Comparison of ENCODE assay signal across 30 mouse cellular contexts in the genomic region with DNA sequence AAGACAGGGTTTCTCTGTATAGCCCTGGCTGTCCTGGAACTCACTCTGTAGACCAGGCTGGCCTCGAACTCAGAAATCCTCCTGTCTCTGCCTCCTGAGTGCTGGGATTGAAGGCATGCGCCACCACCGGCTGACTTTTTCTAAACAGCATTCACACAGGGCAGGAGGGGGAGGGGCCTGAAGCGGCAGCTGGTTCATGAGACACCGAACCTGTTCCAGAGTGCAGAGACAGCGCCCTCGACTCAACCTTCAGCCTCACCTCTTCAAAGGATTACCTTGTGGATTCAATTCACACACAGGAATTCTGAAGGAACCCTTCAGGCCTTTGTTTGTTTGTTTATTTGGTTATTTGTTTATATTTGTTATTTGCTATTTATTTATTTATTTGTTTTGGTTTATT. TPM values are rescaled to one million over a fixed set of nuclear protein-coding genes. Genes with fewer than 3 reads are reported as not detected.
DNase-seq lines count a peak whose midpoint lies in the region; ATAC-seq and TF ChIP-seq lines count a peak whose summit lies in the region.
"Had no signal": no experiment of that assay in that cellular context is flagged by ENCODE, and none has a peak within 500 bp of the region (broad histone marks: within the 10 kb centered on the region; RNA-seq: fewer than 3 reads in every experiment).

No protein-coding gene starts in this region.

- peak; percentile 62; the same call in 1 of the 2 replicates for TF ChIP-seq EP300 in ES-Bruce4 (IDR thresholded peaks at IDR 0.05; ENCODE audit: insufficient read depth, low read depth, low read length)
- TF ChIP-seq EP300 in stomach, postnatal 0 days (optimal IDR thresholded peaks at IDR 0.05) = no peak

- no peaks in the 10 kb centered on the region for H3K27me3 ChIP-seq in midbrain, embryonic 11.5 days (ENCODE audit: control insufficient read depth, insufficient read depth, low read length)
- H3K27me3 ChIP-seq in midbrain, embryonic 16.5 days (ENCODE audit: control insufficient read depth, insufficient read depth, low read depth, low read length) = no peaks in the 10 kb centered on the region
- H3K27me3 ChIP-seq in ES-Bruce4 (ENCODE audit: control insufficient read depth, insufficient read depth, low read length, poor library complexity, severe bottlenecking) = no peaks in the 10 kb centered on the region
- no peaks in the 10 kb centered on the region for H3K27me3 ChIP-seq in stomach, postnatal 0 days (ENCODE audit: control insufficient read depth, insufficient read depth, low read length)
- no peaks in the 10 kb centered on the region for H3K27me3 ChIP-seq in kidney, embryonic 14.5 days (ENCODE audit: control insufficient read depth, insufficient read depth, low read length)
- H3K27me3 ChIP-seq: CH12.LX; embryonic facial prominence, embryonic 13.5 days; embryonic facial prominence, embryonic 15.5 days; forebrain, embryonic 12.5 days had no signal

- TF ChIP-seq CTCF in ES-Bruce4 (IDR thresholded peaks at IDR 0.05; ENCODE audit: low read depth, low read length) = no peak
- no peak for TF ChIP-seq CTCF in stomach, postnatal 0 days (IDR thresholded peaks at IDR 0.05; ENCODE audit: low read depth)

- no peaks in the 10 kb centered on the region for H3K36me3 ChIP-seq in midbrain, embryonic 11.5 days (ENCODE audit: control insufficient read depth, insufficient read depth, low read length)
- no peaks in the 10 kb centered on the region for H3K36me3 ChIP-seq in midbrain, embryonic 16.5 days (ENCODE audit: control insufficient read depth, insufficient read depth, low read length)
- H3K36me3 ChIP-seq in ES-Bruce4 (ENCODE audit: control insufficient read depth, insufficient read depth, low read length, poor library complexity, severe bottlenecking) (no peaks in the 10 kb centered on the region), ES-E14 (ENCODE audit: control insufficient read depth, insufficient read depth, low read length, poor library complexity, severe bottlenecking) (no peaks in the 10 kb centered on the region)
- no peaks in the 10 kb centered on the region for H3K36me3 ChIP-seq in stomach, postnatal 0 days (ENCODE audit: control insufficient read depth, insufficient read depth, low read length)
- H3K36me3 ChIP-seq in kidney, embryonic 14.5 days (ENCODE audit: control insufficient read depth, insufficient read depth, low read length) = no peaks in the 10 kb centered on the region
- H3K36me3 ChIP-seq: embryonic facial prominence, embryonic 13.5 days; embryonic facial prominence, embryonic 15.5 days; forebrain, embryonic 10.5 days; forebrain, embryonic 12.5 days had no signal

- peak; percentile 66 for DNase-seq in midbrain, embryonic 11.5 days (ENCODE audit: low spot score, missing footprints)
- DNase-seq in ES-E14 (ENCODE audit: low read depth, low spot score) (peak; percentile 40), ZHBTc4 (ENCODE audit: low read depth, low spot score) (peak; percentile 77)
- no peak for DNase-seq in stomach, postnatal 0 days (ENCODE audit: low spot score)
- no peak for DNase-seq in gastrocnemius, postnatal 25 days
- DNase-seq: adrenal gland, adult 2 months; adrenal gland, postnatal 10 days; adrenal gland, postnatal 25 days; B cell, adult 2 months; cerebellum, adult 11 months; cerebellum, adult 18-20 months; cerebellum, adult 8-10 months; cerebellum, adult 9-11 months; cerebellum, postnatal 14 days; cerebellum, postnatal 36 days; embryo, embryonic 11 days had no signal

- ATAC-seq in midbrain, embryonic 11.5 days (ENCODE audit: low FRiP score) = no peak
- ATAC-seq in midbrain, embryonic 16.5 days = no peak
- ATAC-seq in stomach, postnatal 0 days (ENCODE audit: low FRiP score, low TSS enrichment) = no peak
- no peak for ATAC-seq in kidney, embryonic 14.5 days (ENCODE audit: low FRiP score, low TSS enrichment)
- ATAC-seq: CD4-positive, CD25-positive, alpha-beta regulatory T cell, adult 4 months; forebrain, embryonic 14.5 days; forebrain, embryonic 16.5 days had no signal

- no peak overlapping the region for H3K4me2 ChIP-seq in midbrain, embryonic 11.5 days
- H3K4me2 ChIP-seq in midbrain, embryonic 16.5 days (ENCODE audit: low read length) = no peak overlapping the region
- H3K4me2 ChIP-seq in stomach, postnatal 0 days (replicated peaks; ENCODE audit: low read depth) = no peak overlapping the region
- H3K4me2 ChIP-seq in kidney, embryonic 14.5 days (replicated peaks; ENCODE audit: low read depth, low read length) = no peak overlapping the region
- H3K4me2 ChIP-seq: embryonic facial prominence, embryonic 13.5 days; embryonic facial prominence, embryonic 15.5 days; forebrain, embryonic 12.5 days had no signal

- no peak overlapping the region for H3K9ac ChIP-seq in midbrain, embryonic 11.5 days (ENCODE audit: low read length)
- H3K9ac ChIP-seq in midbrain, embryonic 16.5 days (ENCODE audit: low read depth, low read length) = no peak overlapping the region
- H3K9ac ChIP-seq in ES-Bruce4 (ENCODE audit: low read depth, poor library complexity, severe bottlenecking) = no peak overlapping the region
- H3K9ac ChIP-seq in ES-E14 (ENCODE audit: insufficient read depth, low read depth, low read length, poor library complexity, severe bottlenecking) = no peak overlapping the region
- H3K9ac ChIP-seq in stomach, postnatal 0 days (ENCODE audit: low read length) = no peak overlapping the region
- no peak overlapping the region for H3K9ac ChIP-seq in kidney, embryonic 14.5 days (ENCODE audit: low read depth, low read length)
- H3K9ac ChIP-seq: embryonic facial prominence, embryonic 13.5 days; embryonic facial prominence, embryonic 15.5 days; forebrain, embryonic 12.5 days had no signal

- no peak for TF ChIP-seq POLR2A in ES-Bruce4 (IDR thresholded peaks at IDR 0.05; ENCODE audit: insufficient read depth, low read length)

- no peaks in the 10 kb centered on the region for H3K9me3 ChIP-seq in midbrain, embryonic 11.5 days (ENCODE audit: control insufficient read depth, low read length)
- no peaks in the 10 kb centered on the region for H3K9me3 ChIP-seq in midbrain, embryonic 16.5 days (replicated peaks; ENCODE audit: control insufficient read depth, low read length, poor library complexity, severe bottlenecking)
- H3K9me3 ChIP-seq in ES-Bruce4 (replicated peaks; ENCODE audit: control insufficient read depth, insufficient read depth, low read length, poor library complexity, severe bottlenecking) (no peaks in the 10 kb centered on the region), ES-E14 (ENCODE audit: control insufficient read depth, insufficient read depth, low read depth, low read length) (no peaks in the 10 kb centered on the region)
- no peaks in the 10 kb centered on the region for H3K9me3 ChIP-seq in stomach, postnatal 0 days (ENCODE audit: control insufficient read depth, low read length)
- no peaks in the 10 kb centered on the region for H3K9me3 ChIP-seq in kidney, embryonic 14.5 days (ENCODE audit: control insufficient read depth, low read length)
- H3K9me3 ChIP-seq: embryonic facial prominence, embryonic 13.5 days; embryonic facial prominence, embryonic 15.5 days; forebrain, embryonic 10.5 days; forebrain, embryonic 12.5 days had no signal

- WGBS in midbrain, embryonic 11.5 days = 92% methylated on average over 7 of the region's 7 CpGs
- 93% methylated on average over 7 of the region's 7 CpGs for WGBS in midbrain, embryonic 16.5 days
- WGBS in stomach, postnatal 0 days = 86% methylated on average over 7 of the region's 7 CpGs
- 92% methylated on average over 7 of the region's 7 CpGs for WGBS in kidney, embryonic 14.5 days

- in situ Hi-C loops in ES-E14 (cut with MboI; ENCODE audit: low sequenced_read_pairs in 2 of 2, unreplicated experiment in 2 of 2) = no loop called here

- no peak overlapping the region for H3K27ac ChIP-seq in midbrain, embryonic 11.5 days (ENCODE audit: low read depth, low read length)
- no peak overlapping the region for H3K27ac ChIP-seq in midbrain, embryonic 16.5 days (ENCODE audit: low read length)
- H3K27ac ChIP-seq in ES-Bruce4 (ENCODE audit: insufficient read depth, low read length) (no peak overlapping the region), ES-E14 (ENCODE audit: insufficient read depth, low read depth, low read length, poor library complexity, severe bottlenecking) (no peak overlapping the region)
- H3K27ac ChIP-seq in stomach, postnatal 0 days (replicated peaks) = no peak overlapping the region
- no peak overlapping the region for H3K27ac ChIP-seq in kidney, embryonic 14.5 days (ENCODE audit: low read depth, low read length)
- H3K27ac ChIP-seq: embryonic facial prominence, embryonic 13.5 days; embryonic facial prominence, embryonic 15.5 days; forebrain, embryonic 10.5 days; forebrain, embryonic 12.5 days had no signal

- no peak overlapping the region for H3K4me3 ChIP-seq in midbrain, embryonic 11.5 days (ENCODE audit: low read depth, low read length)
- no peak overlapping the region for H3K4me3 ChIP-seq in midbrain, embryonic 16.5 days (ENCODE audit: low read depth, low read length)
- H3K4me3 ChIP-seq in ES-Bruce4 (ENCODE audit: low read depth, low read length) = no peak overlapping the region
- H3K4me3 ChIP-seq in ES-E14 (ENCODE audit: insufficient read depth in 1 of 2, low read depth in 1 of 2, low read length in 2 of 2, poor library complexity in 1 of 2, severe bottlenecking in 1 of 2) = no peak overlapping the region
- H3K4me3 ChIP-seq in stomach, postnatal 0 days (ENCODE audit: low read depth, low read length) = no peak overlapping the region
- H3K4me3 ChIP-seq in kidney, embryonic 14.5 days (ENCODE audit: low read length) = no peak overlapping the region
- H3K4me3 ChIP-seq: embryonic facial prominence, embryonic 13.5 days; embryonic facial prominence, embryonic 15.5 days; erythroblast, embryonic 14.5 days; forebrain, embryonic 10.5 days; forebrain, embryonic 12.5 days had no signal

- H3K4me1 ChIP-seq in midbrain, embryonic 11.5 days (ENCODE audit: control insufficient read depth, insufficient read depth, low read length) = no peaks in the 10 kb centered on the region
- H3K4me1 ChIP-seq in midbrain, embryonic 16.5 days (ENCODE audit: control insufficient read depth, insufficient read depth, low read length) = no peaks in the 10 kb centered on the region
- H3K4me1 ChIP-seq in ES-Bruce4 (ENCODE audit: control insufficient read depth, insufficient read depth, low read length) (no peaks in the 10 kb centered on the region), ES-E14 (ENCODE audit: control insufficient read depth in 2 of 2, insufficient read depth in 2 of 2, low read length in 2 of 2, poor library complexity in 1 of 2) (peaks cover 3 to 8% of the 10 kb centered on the region in 2 experiments; a peak in 2 of 4 replicates)
- H3K4me1 ChIP-seq in stomach, postnatal 0 days (replicated peaks; ENCODE audit: control insufficient read depth, insufficient read depth) = no peaks in the 10 kb centered on the region
- H3K4me1 ChIP-seq in kidney, embryonic 14.5 days (ENCODE audit: control insufficient read depth, insufficient read depth, low read length) = no peaks in the 10 kb centered on the region
- H3K4me1 ChIP-seq: embryonic facial prominence, embryonic 15.5 days; forebrain, embryonic 10.5 days; forebrain, embryonic 12.5 days had no signal

RNA-seq across cellular contexts. Expression of gene Spocd1, which starts 39.0 kb away (rescaled TPM):
- not detected in 2 replicates for polyA plus RNA-seq in midbrain, embryonic 11.5 days (2014; fragmentation: Nextera tagmentation; extraction: Ambion mirVana)
- not detected in 2 replicates for polyA plus RNA-seq in midbrain, embryonic 16.5 days (2015; fragmentation: Nextera tagmentation; extraction: Ambion mirVana)
- polyA plus RNA-seq in ES-Bruce4 (2011; ENCODE audit: insufficient read depth, insufficient read length, low read depth, missing spikeins) = 0.25 TPM in 1 of 2 replicates, not detected in the other
- total RNA-seq in ES-E14 (2012; rRNA removed) = 0.13 and 0.21 TPM in 2 replicates
- not detected in 2 replicates for polyA plus RNA-seq in stomach, postnatal 0 days (2015; fragmentation: Nextera tagmentation; extraction: Ambion mirVana)
- total RNA-seq in gastrocnemius, postnatal 25 days (2021) = not detected
- polyA plus RNA-seq in kidney, embryonic 14.5 days (2014; fragmentation: Nextera tagmentation; extraction: Ambion mirVana) = not detected in 2 replicates
- total RNA-seq: MEL had no signal
- polyA plus RNA-seq: CD4-positive, CD25-positive, alpha-beta regulatory T cell, adult 4 months; embryonic facial prominence, embryonic 11.5 days; erythroblast, embryonic 14.5 days; forebrain, embryonic 10.5 days; forebrain, embryonic 12.5 days; forebrain, embryonic 14.5 days; forebrain, embryonic 16.5 days had no signal

Comparison
In these comparisons a context has a peak if more than half of its experiments do, and no peak if none do; other contexts are left out.
1. DNase-seq: peak in midbrain, embryonic 11.5 days (single experiment), ES-E14 (single experiment) and ZHBTc4 (single experiment); none in stomach, postnatal 0 days (single experiment) and gastrocnemius, postnatal 25 days (single experiment).